Mouse (Mus musculus): ENCODE results near the gene Suclg2.

DNA sequence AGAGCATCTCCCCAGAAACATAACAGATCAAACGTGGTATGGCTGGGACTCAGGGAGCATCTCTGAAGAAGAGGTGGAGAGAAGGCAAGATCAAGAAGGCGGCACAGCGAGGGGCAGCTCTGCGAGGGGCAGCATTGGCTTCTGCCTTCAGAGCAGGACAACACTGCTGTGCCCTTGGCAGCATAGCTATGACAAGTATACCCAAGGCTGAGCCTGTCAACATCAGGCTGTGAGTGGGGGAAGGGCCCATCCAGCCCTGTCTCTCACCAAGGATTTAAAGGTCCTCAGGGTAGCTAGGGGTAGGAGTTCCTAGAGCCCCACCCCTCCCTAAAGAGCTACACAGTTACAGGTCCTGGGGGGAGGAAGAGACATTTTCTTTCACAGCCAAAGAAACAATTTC is 23.7 kb downstream of the Suclg2 start:
- TF ChIP-seq CTCF (IDR thresholded peaks at IDR 0.05), result no peak
- TF ChIP-seq EP300 (IDR thresholded peaks at IDR 0.05; ENCODE audit: insufficient read depth, low read depth, low read length), result no peak
- TF ChIP-seq POLR2A (IDR thresholded peaks at IDR 0.05; ENCODE audit: insufficient read depth, low read depth, low read length), result no peak

All from heart, adult 2 months (tissue).